Mouse (Mus musculus) G1E (cell line): ENCODE data around the gene 9930111J21Rik2.
"Not testable (repeated sequence)": the region's sequence is repeated elsewhere in the genome, so short reads cannot be mapped to it uniquely, and the experiment has no call there.

Experiments used
- CTCF ChIP-seq: IDR thresholded peaks from 2 replicates; pipeline ENCODE4 v1.5.1; 2012; ENCODE audit warnings: low read depth, low read length, inconsistent platforms, mixed read lengths
- GATA1 ChIP-seq: IDR thresholded peaks from 2 replicates; pipeline ENCODE4 v1.6.1; 2012; ENCODE audit warnings: borderline replicate concordance, low read length, inconsistent platforms, mixed read lengths
- TAL1 ChIP-seq: conservative IDR thresholded peaks from 2 replicates; pipeline ENCODE4 v1.6.1; 2012; ENCODE audit warnings: low read depth, low read length, inconsistent platforms, mixed read lengths

- not testable (repeated sequence) for TF ChIP-seq CTCF, GATA1, TAL1
Observed at GRCm38 (mm10) chr11:48980052-48980451, 71.0 kb downstream of the 9930111J21Rik2 start.
